Mouse (Mus musculus) cerebral cortex, adult 2 months (tissue): ENCODE results near the gene Add2.

Experiments used
- WGBS: fragments of 180-500 bp; shearing (Covaris S2); methylation state at CpG from one replicate; pipeline ENCODE4 v1.1.7; 2018; 5-methylcytosine and 5-hydroxymethylcytosine counted together

Add2 gene

GRCm38 (mm10) chr6:86141284-86141683 lies 112.8 kb downstream of the Add2 start:
- 88% methylated on average over 6 of the region's 6 CpGs for WGBS

- 33% methylated on average over 3 of the region's 3 CpGs for WGBS
These were observed 113.3 kb downstream of the Add2 start for GRCm38 (mm10) chr6:86141820-86142219.

DNA sequence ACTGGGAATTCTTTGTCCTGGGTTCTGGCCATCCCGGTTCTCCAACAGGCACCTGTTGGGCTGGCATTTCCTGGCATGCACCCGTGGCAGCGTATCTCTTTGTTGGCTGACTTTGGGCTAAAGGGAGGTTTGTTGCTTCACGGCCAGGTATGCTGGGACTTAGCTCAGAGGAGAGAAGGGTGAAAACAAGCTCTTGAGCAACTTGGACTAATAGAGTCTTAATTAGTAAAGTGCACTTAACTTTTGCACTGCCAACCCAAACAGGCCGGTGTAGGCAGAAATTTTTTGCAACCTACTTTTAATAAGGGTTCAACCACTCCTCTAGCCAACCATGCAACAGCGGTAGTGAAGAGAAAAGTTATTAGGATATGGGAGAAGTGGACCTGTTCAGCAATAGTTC lies 116.5 kb downstream of the Add2 start:
- 93% methylated on average over 6 of the region's 6 CpGs for WGBS

- 70% methylated on average over 4 of the region's 4 CpGs for WGBS
These were observed 120.0 kb downstream of the Add2 start for GRCm38 (mm10) chr6:86148518-86148917.

DNA sequence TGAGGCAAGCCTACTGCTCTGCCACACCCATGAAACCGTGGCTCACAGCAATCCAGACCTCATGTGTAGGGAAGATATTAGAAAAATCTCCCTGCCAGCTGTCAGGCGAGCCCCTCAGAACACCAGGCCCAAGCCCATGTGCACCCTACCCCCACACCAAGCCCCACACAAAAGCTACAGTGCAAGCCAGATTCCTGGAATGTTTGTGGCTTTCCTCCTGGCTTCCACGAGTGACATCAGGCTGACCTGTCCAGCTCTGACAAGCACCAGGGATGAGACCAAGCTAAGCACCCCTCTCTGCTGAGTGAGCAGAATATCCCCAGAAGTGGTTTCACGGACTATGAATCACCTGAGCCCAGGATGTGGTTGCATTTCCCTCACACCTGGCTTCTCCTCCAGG lies 120.5 kb downstream of the Add2 start:
- 72% methylated on average over 4 of the region's 4 CpGs for WGBS

DNA sequence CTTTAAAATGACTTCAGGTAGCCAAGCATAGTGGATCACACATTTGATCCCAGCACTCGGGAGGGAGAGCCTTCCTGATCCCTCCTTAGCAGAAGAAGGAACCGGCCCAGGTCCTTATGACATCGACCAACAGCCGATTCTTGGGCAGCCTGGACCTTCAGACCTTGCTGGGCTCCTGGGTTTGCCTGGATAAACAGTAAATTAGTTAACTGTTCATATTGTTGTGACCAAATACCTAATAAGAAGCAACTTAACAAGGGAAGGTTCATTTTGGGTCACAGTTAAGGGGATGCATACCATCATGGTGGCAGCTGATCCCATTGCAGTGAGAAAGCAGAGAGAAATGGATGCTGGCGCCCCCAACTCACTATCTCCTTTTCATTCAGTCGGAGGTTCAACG lies 124.2 kb downstream of the Add2 start:
- 95% methylated on average over 7 of the region's 7 CpGs for WGBS

GRCm38 (mm10) chr6:86153436-86153990 lies 125.0 kb downstream of the Add2 start:
- 74% methylated on average over 8 of the region's 8 CpGs for WGBS

DNA sequence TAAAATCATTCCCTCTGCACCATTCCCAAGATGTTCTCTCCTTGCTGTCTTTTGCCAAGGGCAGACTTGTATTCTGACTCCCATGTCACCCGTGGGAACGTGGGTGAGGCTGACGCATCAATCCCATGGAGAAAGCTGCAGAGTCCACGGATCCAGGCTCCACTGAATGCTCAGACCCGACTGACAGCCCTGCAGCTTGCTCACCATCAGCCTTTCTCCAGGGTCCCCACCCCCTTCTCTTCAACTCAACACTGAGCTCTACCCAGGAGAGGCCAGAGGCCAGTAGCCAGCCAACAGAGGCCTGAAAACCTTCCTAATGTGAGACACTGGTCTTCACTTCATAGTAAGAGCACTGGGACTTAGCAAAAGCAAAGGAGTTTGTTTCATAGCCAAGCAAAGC lies 125.5 kb downstream of the Add2 start:
- 70% methylated on average over 5 of the region's 5 CpGs for WGBS

DNA sequence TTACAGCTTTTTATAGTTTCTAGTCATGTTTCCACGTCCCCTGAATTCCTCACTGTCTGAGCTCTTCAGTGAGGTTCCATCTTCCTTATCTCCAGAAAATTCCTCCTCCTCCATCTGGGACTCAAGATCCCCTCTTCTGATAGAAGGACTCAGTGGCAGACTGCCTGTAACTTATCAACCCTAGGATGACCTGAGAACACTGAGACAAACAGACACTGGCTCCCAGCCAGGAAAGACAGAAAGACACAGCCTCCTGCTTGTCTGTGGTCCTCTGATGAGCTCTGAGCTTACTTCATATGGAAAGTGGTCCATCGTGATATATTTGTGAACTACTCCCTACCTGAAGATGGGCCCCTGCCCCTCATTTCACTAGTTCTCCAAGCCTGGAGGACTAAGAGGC lies 126.0 kb downstream of the Add2 start:
- WGBS = 65% methylated on average over 2 of the region's 2 CpGs

DNA sequence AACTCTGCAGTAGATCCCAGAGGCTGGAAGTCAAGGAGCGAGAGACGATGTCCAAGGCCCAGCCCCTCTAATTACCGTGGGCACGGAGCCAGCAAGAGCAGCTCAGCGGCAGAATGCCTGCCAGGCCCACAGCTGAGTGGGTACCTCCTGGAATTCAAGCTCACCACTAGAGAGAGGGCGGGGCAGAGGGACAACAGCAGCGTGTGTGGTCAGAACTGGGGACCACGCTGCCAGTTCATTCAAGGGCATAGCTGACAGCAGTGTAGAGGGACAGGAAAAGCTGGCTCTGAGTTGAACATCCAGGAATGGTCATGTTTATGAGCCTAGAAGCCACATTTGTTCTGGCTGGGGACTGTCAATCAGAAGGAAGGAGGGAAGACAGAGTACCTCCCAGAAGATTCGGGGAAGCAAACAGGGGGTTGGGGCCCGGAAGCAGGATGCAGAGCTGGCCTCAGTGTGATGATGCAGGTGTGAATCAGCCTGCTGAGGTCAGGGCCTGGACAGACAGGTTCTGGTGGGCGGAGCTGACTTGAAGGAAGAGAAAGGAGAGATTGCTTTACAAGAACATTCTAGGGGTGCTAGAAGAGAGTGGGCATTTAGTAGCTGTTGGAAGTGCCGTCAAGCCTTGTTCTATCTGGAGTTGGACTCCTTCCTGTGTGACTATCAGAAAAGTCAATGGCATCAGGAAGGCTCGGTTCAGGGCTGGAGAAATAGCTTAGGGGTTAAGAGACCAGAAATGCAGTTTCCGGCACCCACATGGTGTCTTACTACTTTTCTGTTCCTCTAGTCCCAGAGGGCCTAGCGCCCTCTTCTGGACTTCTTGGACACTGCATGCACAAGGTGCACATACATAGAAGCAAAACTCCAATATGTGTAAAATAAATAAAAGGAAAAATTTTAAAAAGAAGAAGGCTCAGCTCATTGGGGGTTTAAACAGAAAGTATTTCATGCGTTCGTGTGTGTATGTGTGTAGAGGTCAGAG lies 129.1 kb downstream of the Add2 start:
- 58% methylated on average over 17 of the region's 17 CpGs for WGBS

DNA sequence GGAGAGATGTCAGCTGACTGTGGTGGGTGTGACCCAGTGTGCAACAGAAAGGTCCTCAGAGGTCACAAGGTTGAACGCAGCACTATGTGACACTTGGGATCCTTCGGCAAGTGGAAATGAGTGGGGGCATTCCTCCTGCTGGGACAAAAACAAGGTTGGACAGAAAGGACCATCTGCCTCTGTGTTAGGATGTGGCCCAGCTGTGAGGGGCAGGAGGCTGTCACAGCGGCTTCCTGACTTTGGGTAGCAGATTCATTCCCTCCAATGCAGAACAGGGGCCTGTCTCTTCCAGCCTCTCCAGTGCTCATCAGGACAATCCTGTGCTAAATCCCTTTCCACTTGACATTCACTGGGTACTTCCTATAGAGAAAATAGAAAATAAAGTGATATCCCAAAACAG lies 132.4 kb downstream of the Add2 start:
- WGBS = 80% methylated on average over 3 of the region's 3 CpGs

- WGBS = 79% methylated on average over 7 of the region's 7 CpGs
These were observed 133.1 kb downstream of the Add2 start for GRCm38 (mm10) chr6:86161586-86161985.

DNA sequence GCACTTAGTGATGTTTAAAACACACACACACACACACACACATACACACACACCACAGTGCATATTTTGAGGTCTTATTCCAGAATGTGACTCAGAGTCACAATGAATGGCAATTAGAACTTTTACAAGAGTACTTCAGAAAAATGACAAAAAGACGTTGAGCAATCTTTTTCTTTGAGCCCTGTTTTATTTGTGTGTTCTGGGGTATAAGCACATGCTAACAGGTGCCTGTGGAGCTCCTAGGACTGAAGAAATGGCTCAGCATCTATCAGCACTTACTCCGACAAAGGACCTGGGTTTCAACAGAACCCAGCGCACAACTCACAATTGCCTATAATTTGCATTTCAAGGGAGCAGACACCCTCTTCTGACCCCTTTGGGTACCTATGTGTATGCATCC lies 135.5 kb downstream of the Add2 start:
- WGBS = 66% methylated on average over 3 of the region's 3 CpGs

- WGBS = 85% methylated on average over 9 of the region's 9 CpGs
These were observed 137.9 kb downstream of the Add2 start for GRCm38 (mm10) chr6:86166426-86166825.

- 89% methylated on average over 5 of the region's 5 CpGs for WGBS
These were observed 139.4 kb downstream of the Add2 start for GRCm38 (mm10) chr6:86167851-86168250.

GRCm38 (mm10) chr6:86169166-86169565 lies 140.7 kb downstream of the Add2 start:
- 73% methylated on average over 4 of the region's 4 CpGs for WGBS
